Mouse (Mus musculus): ENCODE data around the gene Stk31. TPM values are rescaled to one million over a fixed set of nuclear protein-coding genes. Genes with fewer than 3 reads are reported as not detected.
A peak's percentile ranks its signal among the peaks of the same experiment; 100 is the strongest.

The Stk31 gene
- total RNA-seq (2021) (under 1 TPM; 0.18 to 0.23 TPM), polyA plus RNA-seq (2012; rRNA removed) (0.08 TPM in 1 of 2 replicates, not detected in the other)
- long read RNA-seq, result 0 reads

DNA sequence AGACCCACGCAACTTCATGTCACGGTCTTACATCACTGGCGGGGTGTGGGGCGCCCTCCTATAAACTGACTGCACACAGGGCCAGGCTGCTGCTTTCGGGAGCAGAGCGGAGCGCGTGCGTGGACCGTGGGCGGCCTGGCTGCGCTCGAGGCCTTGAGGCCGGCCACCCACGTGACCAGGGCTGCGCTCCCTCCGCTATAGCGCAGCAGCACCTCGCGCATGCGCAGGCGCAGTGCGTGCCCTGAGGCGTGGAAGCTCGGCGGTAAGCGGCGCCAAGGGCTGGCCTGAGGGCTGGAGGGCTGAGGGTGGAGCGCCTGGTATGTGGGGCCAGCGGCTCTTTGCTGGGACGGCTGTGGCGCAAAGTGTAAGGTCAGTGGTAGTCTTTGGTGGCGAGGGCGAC, at the start of gene Stk31:
TSS of gene Stk31 (plus strand) at position 289 of the 400 bp plus-strand sequence.
- Histone ChIP-seq H3K79me2 (replicated peaks; ENCODE audit: control insufficient read depth, insufficient read depth, low read length) (no peaks in the 10 kb centered on the region), H3K4me1 (ENCODE audit: control insufficient read depth, insufficient read depth, low read length) (no peaks in the 10 kb centered on the region), H3K27me3 (ENCODE audit: control insufficient read depth, insufficient read depth, low read length) (no peaks in the 10 kb centered on the region), H3K36me3 (ENCODE audit: control insufficient read depth, insufficient read depth, low read length) (no peaks in the 10 kb centered on the region), H3K9ac (ENCODE audit: low read depth, low read length) (no peak within 1 kb of the TSS), H3K4me3 (no peak within 1 kb of the TSS), H3K27ac (no peak within 1 kb of the TSS)
- 83% methylated on average over 34 of the region's 34 CpGs for WGBS
- intact Hi-C loops (cut with DNase I), result loop anchor here (5.0 kb wide), 1 partner anchor 338 kb away; no protein-coding TSS in a partner anchor
- peak; percentile 34 to 55 for DNase-seq
- TF ChIP-seq POLR2A (IDR thresholded peaks at IDR 0.05; ENCODE audit: insufficient read depth, low read depth, low read length), result no peak
- TF ChIP-seq CTCF (IDR thresholded peaks at IDR 0.05), result no peak
- TF ChIP-seq EP300 (IDR thresholded peaks at IDR 0.05; ENCODE audit: insufficient read depth, low read depth, low read length), result no peak

DNA sequence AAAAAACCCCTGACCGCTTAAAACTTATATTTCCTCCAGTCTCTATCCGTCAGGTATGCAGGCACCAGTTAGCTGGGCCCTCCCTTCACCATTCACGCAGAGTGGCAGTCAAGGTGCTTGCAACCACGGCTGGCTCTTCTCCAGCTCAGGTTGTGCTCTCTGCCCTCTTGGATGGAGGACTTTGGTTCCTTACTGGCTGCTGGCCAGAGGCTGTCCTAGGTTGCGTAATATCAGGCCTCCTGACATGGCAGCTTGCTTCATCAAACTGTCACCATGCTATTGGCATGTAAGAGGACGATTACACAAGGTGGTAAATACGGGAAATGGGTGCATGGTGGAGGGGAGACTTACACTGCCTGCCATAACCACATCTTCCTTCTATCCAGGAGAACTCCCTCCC, 45.6 kb upstream of the Stk31 start:
- H3K27ac ChIP-seq, result no peak overlapping the region
- H3K4me1 ChIP-seq (ENCODE audit: control insufficient read depth, insufficient read depth, low read length), result no peaks in the 10 kb centered on the region
- no peak for TF ChIP-seq POLR2A (IDR thresholded peaks at IDR 0.05; ENCODE audit: insufficient read depth, low read depth, low read length)
- no peak for TF ChIP-seq CTCF (IDR thresholded peaks at IDR 0.05)
- no peak for TF ChIP-seq EP300 (IDR thresholded peaks at IDR 0.05; ENCODE audit: insufficient read depth, low read depth, low read length)
- intact Hi-C loops (cut with DNase I), result no loop called here
- no peaks in the 10 kb centered on the region for H3K27me3 ChIP-seq (ENCODE audit: control insufficient read depth, insufficient read depth, low read length)
- H3K79me2 ChIP-seq (replicated peaks; ENCODE audit: control insufficient read depth, insufficient read depth, low read length), result no peaks in the 10 kb centered on the region
- H3K36me3 ChIP-seq (ENCODE audit: control insufficient read depth, insufficient read depth, low read length), result no peaks in the 10 kb centered on the region
- H3K9ac ChIP-seq (ENCODE audit: low read depth, low read length), result no peak overlapping the region
- no peak for DNase-seq
- H3K4me3 ChIP-seq, result no peak overlapping the region
- 82% methylated on average over 7 of the region's 7 CpGs for WGBS

DNA sequence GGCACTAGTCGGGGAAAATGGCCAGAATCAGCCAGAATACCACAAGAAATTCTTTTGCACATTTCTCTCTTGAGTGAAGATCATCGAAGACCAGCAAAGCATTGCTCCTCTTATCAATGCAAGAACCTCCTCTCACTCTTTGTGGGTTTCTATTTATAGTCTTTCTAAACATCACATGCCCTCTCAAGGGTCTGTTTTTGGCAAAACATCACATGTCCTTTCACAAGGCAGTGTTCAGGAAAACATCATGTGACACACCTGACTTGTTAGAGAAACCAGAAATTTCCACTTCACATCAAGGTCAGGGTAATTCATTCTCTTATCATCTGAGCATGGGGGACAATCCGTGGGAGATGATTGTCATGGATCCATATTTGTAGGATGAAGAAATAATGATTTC, 40.8 kb upstream of the Stk31 start:
- H3K4me3 ChIP-seq, result no peak overlapping the region
- no peaks in the 10 kb centered on the region for H3K4me1 ChIP-seq (ENCODE audit: control insufficient read depth, insufficient read depth, low read length)
- WGBS, result 40% methylated on average over 3 of the region's 3 CpGs
- intact Hi-C loops (cut with DNase I), result no loop called here
- no peak overlapping the region for H3K27ac ChIP-seq
- no peaks in the 10 kb centered on the region for H3K79me2 ChIP-seq (replicated peaks; ENCODE audit: control insufficient read depth, insufficient read depth, low read length)
- TF ChIP-seq EP300 (IDR thresholded peaks at IDR 0.05; ENCODE audit: insufficient read depth, low read depth, low read length), result no peak
- TF ChIP-seq POLR2A (IDR thresholded peaks at IDR 0.05; ENCODE audit: insufficient read depth, low read depth, low read length), result no peak
- TF ChIP-seq CTCF (IDR thresholded peaks at IDR 0.05), result no peak
- no peak for DNase-seq
- H3K27me3 ChIP-seq (ENCODE audit: control insufficient read depth, insufficient read depth, low read length), result no peaks in the 10 kb centered on the region
- H3K9ac ChIP-seq (ENCODE audit: low read depth, low read length), result no peak overlapping the region
- no peaks in the 10 kb centered on the region for H3K36me3 ChIP-seq (ENCODE audit: control insufficient read depth, insufficient read depth, low read length)

DNA sequence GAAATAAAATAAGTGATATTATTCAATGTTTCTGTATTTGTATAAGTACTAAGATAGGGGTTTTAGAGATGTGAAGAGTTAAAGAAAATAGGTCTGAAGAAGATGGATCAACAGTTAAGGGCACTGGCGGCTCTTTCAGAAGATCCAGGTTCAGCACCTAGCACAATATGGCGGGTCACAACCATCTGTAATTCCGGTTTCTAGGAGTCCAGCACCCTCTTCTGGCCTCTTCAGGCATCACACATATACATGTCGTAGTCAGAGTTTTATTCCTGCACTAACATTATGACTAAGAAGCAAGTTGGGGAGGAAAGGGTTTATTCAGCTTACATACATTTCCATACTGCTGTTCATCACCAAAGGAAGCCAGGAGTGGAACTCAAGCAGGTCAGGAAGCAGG, 40.2 kb upstream of the Stk31 start:
- Histone ChIP-seq H3K4me3 (no peak overlapping the region), H3K27me3 (ENCODE audit: control insufficient read depth, insufficient read depth, low read length) (no peaks in the 10 kb centered on the region), H3K4me1 (ENCODE audit: control insufficient read depth, insufficient read depth, low read length) (no peaks in the 10 kb centered on the region), H3K27ac (no peak overlapping the region), H3K36me3 (ENCODE audit: control insufficient read depth, insufficient read depth, low read length) (no peaks in the 10 kb centered on the region), H3K79me2 (replicated peaks; ENCODE audit: control insufficient read depth, insufficient read depth, low read length) (no peaks in the 10 kb centered on the region), H3K9ac (ENCODE audit: low read depth, low read length) (no peak overlapping the region)
- DNase-seq, result no peak
- WGBS, result 66% methylated on average over 4 of the region's 4 CpGs
- intact Hi-C loops (cut with DNase I), result no loop called here
- peak; percentile 33 for TF ChIP-seq CTCF (IDR thresholded peaks at IDR 0.05)
- TF ChIP-seq POLR2A (IDR thresholded peaks at IDR 0.05; ENCODE audit: insufficient read depth, low read depth, low read length), result no peak
- no peak for TF ChIP-seq EP300 (IDR thresholded peaks at IDR 0.05; ENCODE audit: insufficient read depth, low read depth, low read length)

DNA sequence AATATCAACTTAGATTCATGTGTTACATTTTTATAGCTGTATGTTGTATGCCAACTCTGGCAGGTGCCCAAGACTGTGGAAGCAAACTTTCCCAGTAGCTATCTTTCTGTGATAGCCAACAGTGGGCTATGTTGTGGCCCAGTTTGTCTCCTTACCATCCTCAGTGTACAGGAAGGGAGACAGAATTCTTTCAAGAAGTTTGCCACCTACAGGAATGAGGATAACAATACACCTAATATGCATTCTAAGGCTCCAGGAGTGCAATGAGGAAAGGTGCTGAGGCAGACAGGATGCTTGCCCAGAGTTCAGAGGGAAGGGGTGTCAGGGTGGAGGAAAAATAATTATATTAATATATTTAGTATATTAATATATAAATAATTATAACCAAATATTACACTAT, 35.0 kb upstream of the Stk31 start:
- H3K36me3 ChIP-seq (ENCODE audit: control insufficient read depth, insufficient read depth, low read length), result no peaks in the 10 kb centered on the region
- H3K79me2 ChIP-seq (replicated peaks; ENCODE audit: control insufficient read depth, insufficient read depth, low read length), result no peaks in the 10 kb centered on the region
- H3K27ac ChIP-seq, result no peak overlapping the region
- no peak overlapping the region for H3K4me3 ChIP-seq
- intact Hi-C loops (cut with DNase I), result no loop called here
- no peaks in the 10 kb centered on the region for H3K4me1 ChIP-seq (ENCODE audit: control insufficient read depth, insufficient read depth, low read length)
- no peak overlapping the region for H3K9ac ChIP-seq (ENCODE audit: low read depth, low read length)
- DNase-seq, result no peak
- TF ChIP-seq EP300 (IDR thresholded peaks at IDR 0.05; ENCODE audit: insufficient read depth, low read depth, low read length) (no peak), POLR2A (IDR thresholded peaks at IDR 0.05; ENCODE audit: insufficient read depth, low read depth, low read length) (no peak), CTCF (IDR thresholded peaks at IDR 0.05) (peak; percentile 48)
- H3K27me3 ChIP-seq (ENCODE audit: control insufficient read depth, insufficient read depth, low read length), result no peaks in the 10 kb centered on the region

DNA sequence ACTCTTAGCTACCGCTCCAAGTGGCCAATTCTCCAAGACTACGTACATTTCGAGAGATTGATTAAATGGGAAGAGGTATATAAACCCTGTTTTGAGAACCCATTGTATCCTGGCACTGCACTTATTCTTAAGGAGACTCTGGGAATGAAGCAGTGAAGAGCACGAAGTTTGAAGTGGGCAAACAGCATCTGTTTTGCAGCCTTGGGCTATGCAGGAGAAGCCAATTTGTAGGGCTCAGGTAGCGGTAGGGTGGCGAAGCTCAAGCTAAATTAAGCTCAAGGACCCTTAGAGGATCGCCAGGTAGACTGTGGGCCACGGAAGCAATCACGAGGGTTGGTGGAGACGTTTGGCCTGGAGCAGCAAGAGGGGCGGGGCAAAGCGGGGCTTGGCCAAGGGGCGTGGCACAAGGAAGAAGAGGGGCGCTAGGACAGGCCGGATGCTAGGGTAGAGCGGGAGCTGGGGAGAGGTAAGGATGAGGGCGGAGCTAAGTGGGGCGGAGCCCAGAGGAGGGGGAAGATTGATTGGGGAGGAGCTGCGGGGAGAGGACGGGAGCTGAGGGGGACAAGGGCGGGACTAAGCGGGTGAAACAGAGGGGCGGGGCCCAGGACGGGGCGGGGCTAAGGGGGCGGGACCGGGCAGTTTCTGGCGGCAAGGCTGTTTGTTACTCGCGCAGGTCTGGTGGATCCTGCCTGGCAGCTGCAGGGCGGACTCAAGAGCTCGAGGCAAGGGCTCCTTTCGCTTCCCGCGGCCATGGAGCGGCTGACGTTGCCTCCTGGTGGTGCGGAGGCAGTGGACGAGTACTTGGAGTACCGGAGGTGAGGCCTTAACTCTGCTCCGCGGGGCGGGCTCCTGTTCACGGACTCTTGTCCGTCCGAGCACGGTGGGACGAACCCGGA, 28.0 kb upstream of the Stk31 start, which contains the start of gene Fam221a:
TSS of gene Fam221a (plus strand) at position 581 of the 896 bp plus-strand sequence.
- peak within 1 kb of the TSS; percentile 70 for H3K9ac ChIP-seq (ENCODE audit: low read depth, low read length)
- peak within 1 kb of the TSS; percentile 65 for H3K4me3 ChIP-seq
- no peaks in the 10 kb centered on the region for H3K27me3 ChIP-seq (ENCODE audit: control insufficient read depth, insufficient read depth, low read length)
- DNase-seq, result peak; percentile 88
- H3K27ac ChIP-seq, result peak within 1 kb of the TSS; percentile 59
- H3K79me2 ChIP-seq (replicated peaks; ENCODE audit: control insufficient read depth, insufficient read depth, low read length), result no peaks in the 10 kb centered on the region
- 4% methylated on average over 49 of the region's 49 CpGs for WGBS
- intact Hi-C loops (cut with DNase I), result loop anchor here (1.0 to 2.0 kb wide), 2 partner anchors 49 to 103 kb away; partner anchors contain the start of genes Ccdc126 and Tra2a
- peaks cover 2% of the 10 kb centered on the region; the same call in 1 of the 2 replicates for H3K4me1 ChIP-seq (ENCODE audit: control insufficient read depth, insufficient read depth, low read length)
- TF ChIP-seq EP300 (IDR thresholded peaks at IDR 0.05; ENCODE audit: insufficient read depth, low read depth, low read length), result 0 out of 2 replicates have a peak, but pooled peaks have one; percentile 28
- TF ChIP-seq POLR2A (IDR thresholded peaks at IDR 0.05; ENCODE audit: insufficient read depth, low read depth, low read length), result peak; percentile 66
- peak; percentile 53 for TF ChIP-seq CTCF (IDR thresholded peaks at IDR 0.05)
- no peaks in the 10 kb centered on the region for H3K36me3 ChIP-seq (ENCODE audit: control insufficient read depth, insufficient read depth, low read length)

Measured in heart, adult 2 months (tissue).